Mouse (Mus musculus) heart, embryonic 14.5 days (tissue): ENCODE results near the gene Ccdc51. TPM values are rescaled to one million over a fixed set of nuclear protein-coding genes. Genes with fewer than 3 reads are reported as not detected.

ENCODE experiments used
- ATAC-seq: fragments of 200-750 bp; cut with Nextera tagmentation; 2 replicates; pipeline ENCODE4 v1.8.0; 2017; ENCODE audit warnings: low read depth, moderate TSS enrichment; ENCODE audit not compliant: insufficient number of reproducible peaks, insufficient read depth, low FRiP score
- H3K27ac ChIP-seq, 2 experiments: fragments of 200-500 bp in 1 of 2; fragments of 300-500 bp in 1 of 2; sonication (generic) in 1 of 2; replicated peaks in 1 of 2; 2 replicates each; pipeline ENCODE4 v1.5.1; 2012 to 2014; ENCODE audit warnings: low read depth in 2 of 2, low read length in 2 of 2, control low read depth in 1 of 2, mild to moderate bottlenecking in 1 of 2, mixed read lengths in 1 of 2; ENCODE audit not compliant: control insufficient read depth in 1 of 2, insufficient read depth in 1 of 2
- H3K27me3 ChIP-seq: fragments of 300-500 bp; sonication (generic); 2 replicates; pipeline ENCODE4 v1.6.1; 2014; ENCODE audit warnings: mild to moderate bottlenecking, low read length, control low read depth; ENCODE audit not compliant: control insufficient read depth, insufficient read depth
- H3K36me3 ChIP-seq: fragments of 300-500 bp; sonication (generic); 2 replicates; pipeline ENCODE4 v1.6.1; 2014; ENCODE audit warnings: mild to moderate bottlenecking, control low read depth, low read length, mixed read lengths; ENCODE audit not compliant: control insufficient read depth, insufficient read depth
- H3K4me1 ChIP-seq, 2 experiments: fragments of 200-500 bp in 1 of 2; fragments of 300-500 bp in 1 of 2; sonication (generic) in 1 of 2; 2 replicates each; pipeline ENCODE4 v1.6.1; 2012 to 2014; ENCODE audit warnings: low read length in 2 of 2, control low read depth in 1 of 2, mixed read lengths in 1 of 2; ENCODE audit not compliant: control insufficient read depth in 2 of 2, insufficient read depth in 2 of 2
- H3K4me2 ChIP-seq: fragments of 300-500 bp; sonication (generic); 2 replicates; pipeline ENCODE4 v1.6.1; 2014; ENCODE audit warnings: mild to moderate bottlenecking, low read length
- H3K4me3 ChIP-seq, 2 experiments: fragments of 200-500 bp in 1 of 2; fragments of 300-500 bp in 1 of 2; sonication (generic) in 1 of 2; 2 replicates each; pipeline ENCODE4 v1.5.1; 2012 to 2014; ENCODE audit warnings: low read length in 2 of 2, mild to moderate bottlenecking in 2 of 2, control low read depth in 1 of 2, low read depth in 1 of 2, moderate library complexity in 1 of 2; ENCODE audit not compliant: control insufficient read depth in 1 of 2, insufficient read depth in 1 of 2
- H3K9ac ChIP-seq: fragments of 300-500 bp; sonication (generic); 2 replicates; pipeline ENCODE4 v1.6.1; 2014; ENCODE audit warnings: mild to moderate bottlenecking, low read length
- H3K9me3 ChIP-seq: fragments of 300-500 bp; sonication (generic); 2 replicates; pipeline ENCODE4 v1.6.1; 2016; ENCODE audit warnings: low read length, control low read depth; ENCODE audit not compliant: control insufficient read depth
- WGBS: fragments of 180-500 bp; shearing (Covaris S2); extraction: QIAGEN DNeasy Blood & Tissue Kit; methylation state at CpG from one replicate; pipeline ENCODE4 v1.1.7; 2014; 5-methylcytosine and 5-hydroxymethylcytosine counted together
- polyA plus RNA-seq: library from polyadenylated mRNA; unstranded; fragments of >200 nt; fragmentation: Nextera tagmentation; extraction: Ambion mirVana; gene quantifications from 2 replicates; pipeline ENCODE4 v1.2.1, GENCODE M21; 2014

Gene Ccdc51
- polyA plus RNA-seq, 1 experiment from 2014 or later, result 13.9 TPM

DNA sequence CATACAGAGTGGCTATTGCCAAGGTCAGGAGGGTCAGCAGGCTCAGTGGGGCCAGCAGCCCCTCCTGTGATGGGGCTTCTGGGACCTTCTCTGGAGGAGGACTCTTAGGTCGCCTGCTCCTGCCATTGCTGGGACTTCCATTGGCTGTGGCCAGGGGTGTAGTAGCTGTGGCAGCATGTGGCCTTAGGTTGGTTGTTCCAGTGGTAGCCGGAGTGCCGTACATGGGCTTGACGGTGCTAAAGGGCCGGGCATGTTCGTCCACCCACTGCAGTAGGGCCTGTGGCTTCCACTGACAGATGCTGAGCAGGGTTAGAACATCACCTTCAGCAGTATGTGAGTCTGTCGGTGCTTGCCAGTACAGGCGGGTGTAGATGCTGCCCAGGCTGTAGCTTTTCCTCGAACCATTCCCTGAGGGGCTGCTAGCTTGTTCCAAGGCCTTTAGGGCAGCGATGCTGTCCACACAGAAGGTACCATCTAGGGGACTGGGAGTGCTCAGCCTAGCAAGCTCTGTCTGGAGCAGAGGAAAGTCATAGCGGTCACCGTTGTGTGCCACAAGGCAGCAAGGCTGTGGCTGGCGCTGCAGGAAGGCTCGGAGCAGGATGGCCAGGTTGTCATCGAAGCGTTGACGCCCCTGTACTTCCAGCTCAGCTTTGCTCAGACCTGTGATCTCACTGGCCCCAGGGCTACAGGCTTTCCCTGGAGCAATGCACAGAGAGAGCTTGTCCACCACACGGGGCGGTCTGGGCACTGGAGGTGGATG lies 24.1 kb upstream of the Ccdc51 start:
- no peaks in the 10 kb centered on the region for H3K27me3 ChIP-seq
- peak overlapping the region in 1 of 2 experiments; percentile 92; a peak in 2 of 4 replicates for H3K27ac ChIP-seq
- 89% methylated on average over 19 of the region's 19 CpGs for WGBS
- peaks cover 57% of the 10 kb centered on the region for H3K36me3 ChIP-seq
- ATAC-seq, result no peak
- no peak overlapping the region for H3K4me3 ChIP-seq
- H3K9me3 ChIP-seq, result no peaks in the 10 kb centered on the region
- H3K9ac ChIP-seq, result peak overlapping the region; percentile 77
- peak overlapping the region; percentile 76 for H3K4me2 ChIP-seq
- H3K4me1 ChIP-seq, result peaks cover 11 to 24% of the 10 kb centered on the region in 2 experiments

DNA sequence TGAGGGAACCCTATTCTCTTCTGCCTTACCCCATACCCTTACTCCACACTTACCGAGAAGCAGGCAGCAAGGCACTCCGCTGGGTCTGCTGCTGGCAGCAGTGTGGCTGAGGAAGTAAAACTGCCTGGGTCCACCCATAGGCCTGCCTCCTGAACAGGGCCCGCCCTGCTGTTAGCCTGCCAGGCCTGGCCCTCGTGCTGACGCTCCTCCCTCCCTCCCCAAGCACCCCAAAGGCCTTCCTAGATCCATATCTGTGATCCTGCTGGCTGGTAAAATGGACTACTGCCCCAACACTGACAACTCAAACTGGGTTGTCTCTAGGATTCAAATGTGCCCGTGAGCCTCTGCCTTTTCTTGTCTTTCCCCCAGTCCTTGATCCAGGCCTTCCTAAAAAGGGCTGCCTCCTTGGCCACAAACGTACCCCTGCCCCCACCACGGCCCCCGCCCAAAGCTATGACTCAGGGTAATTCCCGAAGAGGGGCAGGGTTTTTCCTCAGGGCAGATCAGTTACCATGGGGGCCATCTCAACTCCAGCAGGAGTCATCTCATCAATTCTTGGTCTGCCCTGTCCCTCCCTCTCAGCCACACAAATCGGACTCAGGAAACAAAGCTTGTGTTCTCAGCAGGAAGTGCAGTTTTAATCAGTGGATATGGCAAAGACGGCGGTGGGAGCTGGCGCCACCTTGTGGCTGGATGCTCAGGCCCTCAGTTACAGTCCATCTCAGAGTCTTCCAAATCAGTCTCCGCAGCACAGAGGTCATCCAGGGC lies 23.0 kb upstream of the Ccdc51 start, which contains the start of gene Trex1:
TSS of gene Trex1 (minus strand) at position 599 of the 768 bp plus-strand sequence.
- Histone ChIP-seq H3K36me3 (peaks cover 66% of the 10 kb centered on the region), H3K9ac (peak within 1 kb of the TSS; percentile 77), H3K27me3 (no peaks in the 10 kb centered on the region), H3K4me2 (peak within 1 kb of the TSS; percentile 76), H3K4me3 (peak within 1 kb of the TSS; percentile 31 to 44), H3K9me3 (no peaks in the 10 kb centered on the region), H3K4me1 (peaks cover 9 to 23% of the 10 kb centered on the region in 2 experiments), H3K27ac (peak within 1 kb of the TSS; percentile 75 to 92)
- ATAC-seq, result peak; percentile 86
- WGBS, result 11% methylated on average over 15 of the region's 15 CpGs

GRCm38 (mm10) chr9:109060184-109060897 lies 22.0 kb upstream of the Ccdc51 start:
- no peak for ATAC-seq
- Histone ChIP-seq H3K4me2 (no peak overlapping the region), H3K4me1 (peaks cover 3 to 16% of the 10 kb centered on the region in 2 experiments; a peak in 3 of 4 replicates), H3K27ac (0 out of 4 replicates have a peak overlapping the region, but pooled peaks of 1 of the 2 experiments have one; percentile 92), H3K27me3 (no peaks in the 10 kb centered on the region), H3K36me3 (peaks cover 77% of the 10 kb centered on the region), H3K9ac (no peak overlapping the region), H3K9me3 (no peaks in the 10 kb centered on the region), H3K4me3 (no peak overlapping the region)
- 87% methylated on average over 16 of the region's 16 CpGs for WGBS

DNA sequence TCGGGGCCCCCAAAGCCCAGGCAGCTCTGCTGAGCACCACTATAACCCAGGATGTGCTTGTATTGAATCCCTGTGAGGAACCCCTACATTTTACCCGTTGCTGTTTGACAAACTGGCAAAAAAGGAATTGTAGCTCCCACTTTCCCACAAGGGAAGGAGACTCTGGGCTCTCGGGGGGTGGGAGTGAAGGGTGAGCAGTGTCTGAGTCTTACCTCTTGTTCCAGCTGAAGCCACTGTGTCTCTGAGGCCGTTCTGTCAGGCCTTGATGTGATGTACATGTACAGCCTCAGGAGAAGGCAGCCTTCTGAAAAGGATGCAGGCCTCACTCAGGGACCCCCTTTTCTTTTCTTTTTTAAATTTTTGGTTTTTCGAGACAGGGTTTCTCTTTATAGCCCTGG lies 21.4 kb upstream of the Ccdc51 start:
- ATAC-seq, result no peak
- Histone ChIP-seq H3K27me3 (no peaks in the 10 kb centered on the region), H3K9me3 (no peaks in the 10 kb centered on the region), H3K36me3 (peaks cover 79% of the 10 kb centered on the region), H3K4me2 (no peak overlapping the region), H3K27ac (no peak overlapping the region), H3K4me1 (peaks cover 3 to 12% of the 10 kb centered on the region in 2 experiments; a peak in 3 of 4 replicates), H3K9ac (no peak overlapping the region), H3K4me3 (no peak overlapping the region)
- WGBS, result 94% methylated on average over 5 of the region's 5 CpGs

GRCm38 (mm10) chr9:109068095-109068735 lies 14.1 kb upstream of the Ccdc51 start:
- ATAC-seq, result no peak
- Histone ChIP-seq H3K9ac (no peak overlapping the region), H3K9me3 (no peaks in the 10 kb centered on the region), H3K27ac (no peak overlapping the region), H3K27me3 (no peaks in the 10 kb centered on the region), H3K4me3 (no peak overlapping the region), H3K36me3 (peaks cover 89% of the 10 kb centered on the region), H3K4me2 (no peak overlapping the region), H3K4me1 (peaks cover 3 to 9% of the 10 kb centered on the region in 2 experiments)
- 95% methylated on average over 3 of the region's 3 CpGs for WGBS

GRCm38 (mm10) chr9:109073661-109074573 lies 8.4 kb upstream of the Ccdc51 start, which contains the start of gene Atrip:
Gene Atrip (minus strand): TSS chr9:109074124.
- peak; percentile 95 for ATAC-seq
- Histone ChIP-seq H3K27ac (peak within 1 kb of the TSS; percentile 37 to 68), H3K27me3 (no peaks in the 10 kb centered on the region), H3K4me1 (peaks cover 9 to 15% of the 10 kb centered on the region in 2 experiments), H3K4me3 (peak within 1 kb of the TSS; percentile 74 to 96), H3K4me2 (peak within 1 kb of the TSS; percentile 91), H3K9me3 (no peaks in the 10 kb centered on the region), H3K9ac (peak within 1 kb of the TSS; percentile 87), H3K36me3 (peaks cover 42% of the 10 kb centered on the region)
- under 1% methylated on average over 55 of the region's 57 CpGs for WGBS
